Mouse (Mus musculus) left cerebral cortex, postnatal 25 days (tissue): ENCODE measurements around the gene Il2rb. TPM values are rescaled to one million over a fixed set of nuclear protein-coding genes. Genes with fewer than 3 reads are reported as not detected.

Experiments used
- DNase-seq, 2 experiments: peaks; one replicate each; pipeline ENCODE4 v3.0.0; 2022; ENCODE audit warnings: low spot score in 2 of 2, mixed read lengths in 1 of 2
- intact Hi-C: fragments of 180-260 bp; cut with DNase I; formaldehyde crosslinking; loops from one replicate; pipeline ENCODE4 v1.15.1; 2025
- total RNA-seq, 2 experiments: library from RNA; stranded (reverse); gene quantifications; 2 replicates each; pipeline ENCODE4 v1.2.3; 2021

The Il2rb gene
- total RNA-seq, 2 experiments from 2014 or later, result 0.23 TPM; not detected in 1

GRCm38 (mm10) chr15:78431541-78432121, 63.4 kb downstream of the Il2rb start:
- intact Hi-C loops, result loop anchor here (5.0 to 10.0 kb wide), 2 partner anchors 254 to 457 kb away; partner anchors contain the start of gene Eif3d
- DNase-seq, result no peak

DNA sequence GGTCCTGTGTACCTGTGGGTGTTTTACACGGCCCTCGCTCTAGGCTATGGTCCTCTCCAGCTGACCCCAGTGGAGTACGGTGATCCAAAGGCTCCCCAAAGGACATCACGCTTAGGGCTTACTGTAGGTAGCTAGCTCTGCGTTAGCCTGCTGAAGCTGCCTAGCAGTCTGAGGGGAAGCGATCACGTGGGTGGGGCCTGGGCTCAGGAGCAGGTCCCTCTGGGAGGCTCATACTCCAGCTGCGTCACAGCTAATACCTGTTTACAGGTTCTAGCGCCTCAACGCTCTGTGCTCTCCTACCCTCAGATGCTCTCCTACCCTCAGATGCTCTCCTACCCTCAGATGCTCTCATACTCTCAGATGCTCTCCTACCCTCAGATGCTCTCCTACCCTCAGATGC, 64.2 kb downstream of the Il2rb start:
- intact Hi-C loops, result loop anchor here (5.0 to 10.0 kb wide), 2 partner anchors 254 to 456 kb away; partner anchors contain the start of gene Eif3d
- DNase-seq, result no peak

DNA sequence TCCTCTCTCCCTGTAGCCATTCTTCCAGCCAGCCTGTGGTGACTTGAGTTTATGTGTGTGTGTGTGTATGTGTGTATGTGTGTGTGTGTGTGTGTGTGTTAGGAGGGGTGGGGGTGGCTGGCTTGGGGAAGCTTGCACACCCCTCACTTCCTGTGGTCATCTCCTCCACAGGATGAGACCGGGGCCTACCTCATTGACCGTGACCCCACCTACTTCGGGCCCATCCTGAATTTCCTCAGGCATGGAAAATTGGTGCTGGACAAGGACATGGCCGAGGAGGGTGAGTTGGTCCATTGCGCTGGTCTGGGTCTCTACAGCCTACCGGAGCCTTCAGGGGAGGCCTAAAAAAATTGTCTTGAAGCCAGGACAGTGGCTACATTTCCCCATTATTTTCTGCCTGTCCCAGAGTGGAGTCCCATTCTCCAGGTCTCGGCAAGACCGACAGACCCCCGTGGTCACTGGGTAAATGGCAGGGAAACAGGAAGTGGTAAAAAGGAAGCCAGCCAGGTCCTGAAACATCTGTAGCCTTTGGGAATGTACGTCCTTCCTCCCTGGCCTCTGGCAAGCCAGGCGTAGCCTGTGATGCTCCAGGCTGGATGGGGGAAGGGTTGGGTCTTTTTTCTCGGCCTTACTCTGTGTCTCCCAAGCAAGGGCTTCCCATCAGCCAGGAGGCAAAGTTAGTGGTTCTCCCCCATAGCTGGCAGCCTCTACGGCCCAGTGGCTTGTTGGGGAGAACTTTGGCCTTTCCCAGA, 65.0 kb downstream of the Il2rb start:
- intact Hi-C loops, result loop anchor here (5.0 to 10.0 kb wide), 2 partner anchors 253 to 455 kb away; partner anchors contain the start of gene Eif3d
- no peak for DNase-seq

Other genes starting within 250 kb of the Il2rb start
- gene Csf2rb2, start 189.6 kb downstream of the Il2rb start, total RNA-seq, result under 1 TPM; 0.60 to 0.69 TPM
- gene Csf2rb, start 169.5 kb downstream of the Il2rb start, total RNA-seq, result 1 to 10 TPM in 1 of 2 experiments, under 1 TPM in 1; 0.89 to 2.5 TPM
- gene Tex33, start 99.4 kb downstream of the Il2rb start, total RNA-seq, result not detected
- gene Tst, start 89.4 kb downstream of the Il2rb start, total RNA-seq, result 10 to 100 TPM; 33.3 to 33.4 TPM
- gene Mpst, start 88.9 kb downstream of the Il2rb start, total RNA-seq, result 10 to 100 TPM; 32.2 to 33.6 TPM
- gene Kctd17, start 66.7 kb downstream of the Il2rb start, total RNA-seq, result 100 to 1,000 TPM; 317 to 361 TPM
- gene Tmprss6, start 26.6 kb downstream of the Il2rb start, total RNA-seq, result 1 to 10 TPM in 1 of 2 experiments, not detected in 1; 1.4 TPM
- 1 to 10 TPM; 3.2 to 3.3 TPM for gene C1qtnf6, start 36.1 kb upstream of the Il2rb start, total RNA-seq
- 10 to 100 TPM; 19.8 to 22.0 TPM for gene Sstr3, start 49.4 kb upstream of the Il2rb start, total RNA-seq
- 1 to 10 TPM; 1.9 to 2.9 TPM for gene Rac2, start 77.5 kb upstream of the Il2rb start, total RNA-seq
- 10 to 100 TPM; 11.8 to 12.6 TPM for gene Cyth4, start 101.8 kb upstream of the Il2rb start, total RNA-seq
- gene Elfn2, start 223.5 kb upstream of the Il2rb start, total RNA-seq, result 100 to 1,000 TPM; 137 to 153 TPM